Mouse (Mus musculus) kidney, postnatal 10 days (tissue): Measurements from ENCODE around the gene Arhgef3.
A peak's percentile ranks its signal among the peaks of the same experiment; 100 is the strongest.

Experiments
- DNase-seq: peaks from one replicate; pipeline ENCODE4 v3.0.0; 2021; ENCODE audit warnings: mixed read lengths

The Arhgef3 gene

GRCm38 (mm10) chr14:27389722-27390121 lies 275.0 kb downstream of the Arhgef3 start:
- no peak for DNase-seq

GRCm38 (mm10) chr14:27390663-27391062 lies 276.0 kb downstream of the Arhgef3 start:
- DNase-seq = no peak

- DNase-seq = no peak
These were observed 277.1 kb downstream of the Arhgef3 start for GRCm38 (mm10) chr14:27391776-27392308.

GRCm38 (mm10) chr14:27392660-27393059 lies 278.0 kb downstream of the Arhgef3 start:
- no peak for DNase-seq

- peak; percentile 62 for DNase-seq
These were observed 279.1 kb downstream of the Arhgef3 start for GRCm38 (mm10) chr14:27393806-27394205.

GRCm38 (mm10) chr14:27396424-27396823 lies 281.7 kb downstream of the Arhgef3 start:
- DNase-seq = no peak

- no peak for DNase-seq
These were observed 282.8 kb downstream of the Arhgef3 start for GRCm38 (mm10) chr14:27397526-27397925.

- peak; percentile 63 for DNase-seq
These were observed 285.8 kb downstream of the Arhgef3 start for GRCm38 (mm10) chr14:27400495-27400894.

GRCm38 (mm10) chr14:27401717-27402278 lies 287.1 kb downstream of the Arhgef3 start:
- no peak for DNase-seq

GRCm38 (mm10) chr14:27402332-27403250 lies 287.9 kb downstream of the Arhgef3 start:
- peak; percentile 29 for DNase-seq

GRCm38 (mm10) chr14:27405452-27405851 lies 290.8 kb downstream of the Arhgef3 start:
- no peak for DNase-seq

GRCm38 (mm10) chr14:27405947-27406346 lies 291.2 kb downstream of the Arhgef3 start:
- no peak for DNase-seq

GRCm38 (mm10) chr14:27408240-27408639 lies 293.5 kb downstream of the Arhgef3 start:
- no peak for DNase-seq

GRCm38 (mm10) chr14:27409662-27410061 lies 295.0 kb downstream of the Arhgef3 start:
- no peak for DNase-seq

- DNase-seq = no peak
These were observed 296.8 kb downstream of the Arhgef3 start for GRCm38 (mm10) chr14:27411492-27411891.

- DNase-seq = no peak
These were observed 298.0 kb downstream of the Arhgef3 start for GRCm38 (mm10) chr14:27412699-27413098.

- DNase-seq = no peak
These were observed 299.3 kb downstream of the Arhgef3 start for GRCm38 (mm10) chr14:27413961-27414360.

- DNase-seq = no peak
These were observed 306.1 kb downstream of the Arhgef3 start for GRCm38 (mm10) chr14:27420816-27421215.

GRCm38 (mm10) chr14:27422301-27422700 lies 307.6 kb downstream of the Arhgef3 start:
- no peak for DNase-seq

GRCm38 (mm10) chr14:27428573-27428972 lies 313.9 kb downstream of the Arhgef3 start, which contains the start of gene Fam208a:
Gene Fam208a, plus strand, starts transcription at chr14:27428834.
- DNase-seq = peak; percentile 97

- peak; percentile 89 for DNase-seq
These were observed 314.4 kb downstream of the Arhgef3 start for GRCm38 (mm10) chr14:27428973-27429711.

- no peak for DNase-seq
These were observed 315.6 kb downstream of the Arhgef3 start for GRCm38 (mm10) chr14:27430280-27430679.

GRCm38 (mm10) chr14:27432064-27432463 lies 317.4 kb downstream of the Arhgef3 start:
- no peak for DNase-seq
